ENCODE assay signal across 11 mouse cellular contexts in genomic region chr4:138368498-138369260, GRCm38 (mm10). TPM values are rescaled to one million over a fixed set of nuclear protein-coding genes. Genes with fewer than 3 reads are reported as not detected.
A peak's percentile ranks its signal among the peaks of the same experiment; 100 is the strongest.
DNase-seq lines count a peak whose midpoint lies in the region; ATAC-seq lines count a peak whose summit lies in the region.
"Had no signal": no experiment of that assay in that cellular context is flagged by ENCODE, and none has a peak within 500 bp of the region (broad histone marks: within the 10 kb centered on the region; RNA-seq: fewer than 3 reads in every experiment).

No protein-coding gene starts in this region.

- no peaks in the 10 kb centered on the region for H3K9me3 ChIP-seq in forebrain, embryonic 12.5 days
- H3K9me3 ChIP-seq in forebrain, embryonic 16.5 days (ENCODE audit: control insufficient read depth, low read length), result no peaks in the 10 kb centered on the region
- no peaks in the 10 kb centered on the region for H3K9me3 ChIP-seq in lung, embryonic 16.5 days (ENCODE audit: control insufficient read depth, low read length)

- ATAC-seq in forebrain, embryonic 12.5 days (ENCODE audit: low FRiP score), result no peak
- no peak for ATAC-seq in forebrain, embryonic 16.5 days
- ATAC-seq in lung, embryonic 16.5 days (ENCODE audit: low read depth), result peak; percentile 36; the same call in 1 of the 2 replicates
- peak; percentile 20; the same call in 1 of the 2 replicates for ATAC-seq in megakaryocyte progenitor cell, adult 5-6 weeks (replicated peaks; ENCODE audit: poor library complexity)
- no peak for ATAC-seq in CD4-positive, CD25-positive, alpha-beta regulatory T cell, adult 4 months

- H3K4me1 ChIP-seq in forebrain, embryonic 12.5 days, result peaks cover 9% of the 10 kb centered on the region
- peaks cover 8% of the 10 kb centered on the region for H3K4me1 ChIP-seq in forebrain, embryonic 16.5 days (replicated peaks; ENCODE audit: control insufficient read depth, insufficient read depth, low read length)
- peaks cover 9% of the 10 kb centered on the region for H3K4me1 ChIP-seq in lung, embryonic 16.5 days (replicated peaks; ENCODE audit: control insufficient read depth, insufficient read depth, low read length)

- no peaks in the 10 kb centered on the region for H3K36me3 ChIP-seq in forebrain, embryonic 12.5 days (replicated peaks)
- H3K36me3 ChIP-seq in forebrain, embryonic 16.5 days (ENCODE audit: control insufficient read depth, insufficient read depth), result no peaks in the 10 kb centered on the region
- H3K36me3 ChIP-seq in lung, embryonic 16.5 days (ENCODE audit: control insufficient read depth, insufficient read depth, low read length), result no peaks in the 10 kb centered on the region

- H3K27ac ChIP-seq in forebrain, embryonic 12.5 days, result no peak overlapping the region
- H3K27ac ChIP-seq in forebrain, embryonic 16.5 days (ENCODE audit: low read length), result no peak overlapping the region
- peak overlapping the region; percentile 56 for H3K27ac ChIP-seq in lung, embryonic 16.5 days (ENCODE audit: low read length)

- DNase-seq in lung, adult 18-20 months, result no peak
- peak; percentile 15 to 30 for DNase-seq in heart, postnatal 10 days
- DNase-seq in left cerebral cortex, postnatal 10 days (ENCODE audit: extremely low spot score in 1 of 2, low spot score in 2 of 2), result no peak

- WGBS in forebrain, embryonic 12.5 days, result 87% methylated on average over 11 of the region's 12 CpGs
- WGBS in forebrain, embryonic 16.5 days, result 86% methylated on average over 12 of the region's 12 CpGs
- 69% methylated on average over 11 of the region's 12 CpGs for WGBS in lung, embryonic 16.5 days

- no peak overlapping the region for H3K9ac ChIP-seq in forebrain, embryonic 12.5 days
- H3K9ac ChIP-seq in forebrain, embryonic 16.5 days (replicated peaks; ENCODE audit: low read depth, low read length), result no peak overlapping the region
- no peak overlapping the region for H3K9ac ChIP-seq in lung, embryonic 16.5 days (ENCODE audit: low read length)

- intact Hi-C loops in heart, postnatal 10 days (cut with DNase I), result no loop called here
- intact Hi-C loops in left cerebral cortex, postnatal 10 days (cut with DNase I), result no loop called here

- peak overlapping the region; percentile 66; the same call in 1 of the 2 replicates for H3K4me2 ChIP-seq in forebrain, embryonic 12.5 days
- H3K4me2 ChIP-seq in forebrain, embryonic 16.5 days (ENCODE audit: low read length), result no peak overlapping the region
- peak overlapping the region; percentile 61 for H3K4me2 ChIP-seq in lung, embryonic 16.5 days (ENCODE audit: low read depth, low read length)

- no peak overlapping the region for H3K4me3 ChIP-seq in forebrain, embryonic 12.5 days (replicated peaks)
- H3K4me3 ChIP-seq in forebrain, embryonic 16.5 days (replicated peaks; ENCODE audit: low read length), result no peak overlapping the region
- H3K4me3 ChIP-seq in lung, embryonic 16.5 days (ENCODE audit: low read length), result no peak overlapping the region

- H3K27me3 ChIP-seq in forebrain, embryonic 12.5 days, result peaks cover 38% of the 10 kb centered on the region
- H3K27me3 ChIP-seq in forebrain, embryonic 16.5 days (replicated peaks; ENCODE audit: control insufficient read depth, insufficient read depth, low read length), result peaks cover 14% of the 10 kb centered on the region; the same call in 1 of the 2 replicates
- no peaks in the 10 kb centered on the region for H3K27me3 ChIP-seq in lung, embryonic 16.5 days (ENCODE audit: control insufficient read depth, insufficient read depth, low read depth, low read length)
- H3K27me3 ChIP-seq: Patski had no signal

RNA-seq across cellular contexts. Expression of gene Cda, which starts 0.9 kb away (rescaled TPM):
- polyA plus RNA-seq in forebrain, embryonic 12.5 days (2016; fragmentation: Nextera tagmentation; extraction: Ambion mirVana), result 1.6 and 1.8 TPM in 2 replicates
- polyA plus RNA-seq in forebrain, embryonic 16.5 days (2015; fragmentation: Nextera tagmentation; extraction: Ambion mirVana), result 1.0 and 1.1 TPM in 2 replicates
- polyA plus RNA-seq in lung, embryonic 16.5 days (2015; fragmentation: Nextera tagmentation; extraction: Ambion mirVana), result 19.8 and 22.8 TPM in 2 replicates
- total RNA-seq in heart, postnatal 10 days (2021), result 1 to 10 TPM; 4.5 to 6.7 TPM
- 0.39 TPM in 1 of 2 replicates, not detected in the other for total RNA-seq in megakaryocyte progenitor cell, adult 5-6 weeks (2015)
- not detected in 2 replicates for total RNA-seq in megakaryocyte progenitor cell, adult 5-6 weeks (2017)
- polyA plus RNA-seq in CD4-positive, CD25-positive, alpha-beta regulatory T cell, adult 4 months (2017; shearing (Covaris generic)), result not detected
- 1 to 10 TPM; 2.0 to 3.4 TPM for total RNA-seq in left cerebral cortex, postnatal 10 days (2021)

RNA-seq across cellular contexts. Expression of gene Fam43b, which starts 27.6 kb away (rescaled TPM):
- polyA plus RNA-seq in forebrain, embryonic 12.5 days (2016; fragmentation: Nextera tagmentation; extraction: Ambion mirVana), result 0.21 and 0.24 TPM in 2 replicates
- polyA plus RNA-seq in forebrain, embryonic 16.5 days (2015; fragmentation: Nextera tagmentation; extraction: Ambion mirVana), result 7.7 and 8.4 TPM in 2 replicates
- 0.09 TPM in 1 of 2 replicates, not detected in the other for polyA plus RNA-seq in lung, embryonic 16.5 days (2015; fragmentation: Nextera tagmentation; extraction: Ambion mirVana)
- total RNA-seq in heart, postnatal 10 days (2021), result not detected
- not detected in 2 replicates for total RNA-seq in megakaryocyte progenitor cell, adult 5-6 weeks (2015)
- not detected in 2 replicates for total RNA-seq in megakaryocyte progenitor cell, adult 5-6 weeks (2017)
- polyA plus RNA-seq in CD4-positive, CD25-positive, alpha-beta regulatory T cell, adult 4 months (2017; shearing (Covaris generic)), result not detected
- total RNA-seq in left cerebral cortex, postnatal 10 days (2021), result 10 to 100 TPM; 33.5 to 39.5 TPM
- total RNA-seq: gastrocnemius, postnatal 25 days had no signal
- polyA plus RNA-seq: large intestine, adult 2 months; Patski had no signal

RNA-seq across cellular contexts. Expression of gene Pink1, which starts 42.6 kb away (rescaled TPM):
- 53.9 and 57.0 TPM in 2 replicates for polyA plus RNA-seq in forebrain, embryonic 12.5 days (2016; fragmentation: Nextera tagmentation; extraction: Ambion mirVana)
- 91.0 and 92.8 TPM in 2 replicates for polyA plus RNA-seq in forebrain, embryonic 16.5 days (2015; fragmentation: Nextera tagmentation; extraction: Ambion mirVana)
- polyA plus RNA-seq in lung, embryonic 16.5 days (2015; fragmentation: Nextera tagmentation; extraction: Ambion mirVana), result 44.1 and 49.4 TPM in 2 replicates
- total RNA-seq in heart, postnatal 10 days (2021), result 100 to 1,000 TPM; 272 to 301 TPM
- 20.1 and 20.4 TPM in 2 replicates for total RNA-seq in megakaryocyte progenitor cell, adult 5-6 weeks (2015)
- 24.7 and 29.6 TPM in 2 replicates for total RNA-seq in megakaryocyte progenitor cell, adult 5-6 weeks (2017)
- 10 to 100 TPM; 12.9 to 22.6 TPM for polyA plus RNA-seq in CD4-positive, CD25-positive, alpha-beta regulatory T cell, adult 4 months (2017; shearing (Covaris generic))
- 100 to 1,000 TPM; 148 to 152 TPM for total RNA-seq in left cerebral cortex, postnatal 10 days (2021)

Comparison
In these comparisons a context has a peak if more than half of its experiments do, and no peak if none do; other contexts are left out.
1. ATAC-seq: peak in lung, embryonic 16.5 days (single experiment) and megakaryocyte progenitor cell, adult 5-6 weeks (single experiment); none in forebrain, embryonic 12.5 days (single experiment), forebrain, embryonic 16.5 days (single experiment) and CD4-positive, CD25-positive, alpha-beta regulatory T cell, adult 4 months (single experiment).
2. DNase-seq: peak in heart, postnatal 10 days (2 of 2); none in lung, adult 18-20 months (0 of 2) and left cerebral cortex, postnatal 10 days (0 of 2).